Mouse (Mus musculus): ENCODE measurements at regions not wholly inside any gene's neighbourhood (a gene's known extent, or its start where the extent isn't known, plus 50 kb on each side); places are given as distances from the start of the nearest gene placed in this dataset.

DNA sequence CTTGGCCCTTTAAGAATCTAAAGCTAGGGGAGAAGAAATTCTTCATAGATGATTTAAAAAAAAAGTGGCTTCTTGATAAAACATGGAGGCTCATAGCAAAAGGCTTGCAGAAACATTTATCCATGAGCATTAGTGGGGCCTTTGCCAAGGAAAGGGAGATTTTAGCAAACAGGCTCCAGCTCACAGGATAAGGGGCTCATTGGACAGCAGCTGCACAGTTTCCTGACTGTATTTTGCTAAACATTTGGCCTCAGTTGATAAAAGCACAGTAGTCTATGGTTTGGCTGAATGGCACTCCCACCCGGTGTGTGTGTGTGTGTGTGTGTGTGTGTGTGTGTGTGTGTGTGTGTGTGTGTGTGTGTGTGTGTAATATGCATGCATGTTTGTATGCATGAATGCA is 228.2 kb upstream of the Ank start:
- TF ChIP-seq POLR2A (IDR thresholded peaks at IDR 0.05; ENCODE audit: borderline replicate concordance, low read depth, low read length): no peak
- no peak for TF ChIP-seq CTCF (IDR thresholded peaks at IDR 0.05; ENCODE audit: low read depth, low read length)

Data from bone marrow macrophage, adult 2 months (primary cell).